Mouse (Mus musculus) 416B (cell line): ENCODE data around the gene Olfr1423.
"Not testable (repeated sequence)": the region's sequence is repeated elsewhere in the genome, so short reads cannot be mapped to it uniquely, and the experiment has no call there.

Source experiments
- DNase-seq: peaks from one replicate; pipeline ENCODE4 v3.0.0; 2011; ENCODE audit warnings: low read depth

Gene Olfr1423

GRCm38 (mm10) chr19:12041217-12041616 lies at the start of gene Olfr1423:
Gene Olfr1423 (minus strand): TSS chr19:12041317.
- DNase-seq: no peak

- not testable (repeated sequence) for DNase-seq
Observed at GRCm38 (mm10) chr19:12077631-12078030, 36.5 kb upstream of the Olfr1423 start, which contains the start of gene Olfr1425. Gene Olfr1425 (minus strand): TSS chr19:12077731.

- not testable (repeated sequence) for DNase-seq
Observed at GRCm38 (mm10) chr19:12069546-12069945, 28.4 kb upstream of the Olfr1423 start.

- DNase-seq: not testable (repeated sequence)
Observed at GRCm38 (mm10) chr19:12067806-12068205, 26.7 kb upstream of the Olfr1423 start.

- DNase-seq: not testable (repeated sequence)
Observed at GRCm38 (mm10) chr19:12062582-12062981, 21.5 kb upstream of the Olfr1423 start, which contains the start of gene Olfr1424. Gene Olfr1424 (minus strand): TSS chr19:12062682.

- no peak for DNase-seq
Observed at GRCm38 (mm10) chr19:12043163-12043562, 2.0 kb upstream of the Olfr1423 start.

GRCm38 (mm10) chr19:12037727-12038126 lies 3.4 kb downstream of the Olfr1423 start:
- no peak for DNase-seq

GRCm38 (mm10) chr19:12026606-12027005 lies 14.5 kb downstream of the Olfr1423 start:
- peak; percentile 80 for DNase-seq

- peak; percentile 60 for DNase-seq
Observed at GRCm38 (mm10) chr19:12025333-12025732, 15.8 kb downstream of the Olfr1423 start.

- peak; percentile 31 for DNase-seq
Observed at GRCm38 (mm10) chr19:12024149-12024548, 17.0 kb downstream of the Olfr1423 start.

- DNase-seq: no peak
Observed at GRCm38 (mm10) chr19:12016192-12016591, 24.9 kb downstream of the Olfr1423 start.

GRCm38 (mm10) chr19:12015708-12016107 lies 25.4 kb downstream of the Olfr1423 start:
- DNase-seq: peak; percentile 40

GRCm38 (mm10) chr19:12013228-12013627 lies 27.9 kb downstream of the Olfr1423 start:
- DNase-seq: peak; percentile 85

GRCm38 (mm10) chr19:12012615-12013014 lies 28.5 kb downstream of the Olfr1423 start:
- DNase-seq: no peak

- DNase-seq: peak; percentile 96
Observed at GRCm38 (mm10) chr19:12011560-12012556, 29.3 kb downstream of the Olfr1423 start.

- DNase-seq: peak; percentile 97
Observed at GRCm38 (mm10) chr19:12010916-12011559, 30.1 kb downstream of the Olfr1423 start.

- DNase-seq: peak; percentile 85
Observed at GRCm38 (mm10) chr19:12010281-12010771, 30.8 kb downstream of the Olfr1423 start.

GRCm38 (mm10) chr19:12009501-12010280 lies 31.4 kb downstream of the Olfr1423 start:
- DNase-seq: peak; percentile 96

GRCm38 (mm10) chr19:12008410-12009380 lies 32.4 kb downstream of the Olfr1423 start:
- DNase-seq: peak; percentile 73
